Mouse (Mus musculus): Measurements from ENCODE around the gene Cdh23.
A peak's percentile ranks its signal among the peaks of the same experiment; 100 is the strongest.

The Cdh23 gene

GRCm38 (mm10) chr10:60474549-60474948 lies 221.7 kb downstream of the Cdh23 start:
- DNase-seq (ENCODE audit: low read depth, low spot score): no peak

GRCm38 (mm10) chr10:60473782-60474322 lies 222.4 kb downstream of the Cdh23 start:
- DNase-seq (ENCODE audit: low read depth, low spot score): no peak

- no peak for DNase-seq (ENCODE audit: low read depth, low spot score)
Measured at GRCm38 (mm10) chr10:60467752-60468151, 228.5 kb downstream of the Cdh23 start.

GRCm38 (mm10) chr10:60463953-60464647 lies 232.2 kb downstream of the Cdh23 start:
- DNase-seq (ENCODE audit: low read depth, low spot score): no peak

- DNase-seq (ENCODE audit: low read depth, low spot score): no peak
Measured at GRCm38 (mm10) chr10:60456662-60457397, 239.5 kb downstream of the Cdh23 start.

- DNase-seq (ENCODE audit: low read depth, low spot score): no peak
Measured at GRCm38 (mm10) chr10:60455193-60455592, 241.1 kb downstream of the Cdh23 start.

- no peak for DNase-seq (ENCODE audit: low read depth, low spot score)
Measured at GRCm38 (mm10) chr10:60447186-60447585, 249.1 kb downstream of the Cdh23 start.

DNA sequence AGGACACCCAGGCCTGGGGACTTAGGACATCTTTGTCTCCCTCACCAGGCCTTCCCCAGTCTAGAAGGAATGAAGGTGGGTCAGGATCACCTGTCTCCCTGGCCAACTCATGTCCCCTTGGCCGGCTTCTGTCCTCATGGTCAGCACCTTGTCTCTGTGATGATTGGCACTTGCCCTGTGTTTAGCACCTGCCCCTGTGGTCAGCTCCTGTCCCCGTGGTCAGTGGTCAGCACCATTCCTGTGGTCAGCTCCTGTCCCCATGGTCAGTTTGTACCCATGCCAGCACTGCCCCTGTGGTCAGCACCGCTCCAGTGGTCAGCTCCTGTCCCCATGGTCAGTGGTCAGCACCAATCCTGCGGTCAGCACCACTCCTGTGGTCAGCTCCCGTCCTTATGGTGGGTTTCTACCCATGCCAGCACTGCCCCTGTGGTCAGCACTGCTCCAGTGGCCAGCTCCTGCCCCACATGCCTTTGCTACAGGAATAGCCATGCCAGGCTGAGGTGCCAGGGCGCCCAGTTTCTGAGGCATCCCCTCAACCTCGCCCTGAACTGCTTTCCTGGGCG lies 251.2 kb downstream of the Cdh23 start:
- no peak for DNase-seq (ENCODE audit: low read depth, low spot score)

DNA sequence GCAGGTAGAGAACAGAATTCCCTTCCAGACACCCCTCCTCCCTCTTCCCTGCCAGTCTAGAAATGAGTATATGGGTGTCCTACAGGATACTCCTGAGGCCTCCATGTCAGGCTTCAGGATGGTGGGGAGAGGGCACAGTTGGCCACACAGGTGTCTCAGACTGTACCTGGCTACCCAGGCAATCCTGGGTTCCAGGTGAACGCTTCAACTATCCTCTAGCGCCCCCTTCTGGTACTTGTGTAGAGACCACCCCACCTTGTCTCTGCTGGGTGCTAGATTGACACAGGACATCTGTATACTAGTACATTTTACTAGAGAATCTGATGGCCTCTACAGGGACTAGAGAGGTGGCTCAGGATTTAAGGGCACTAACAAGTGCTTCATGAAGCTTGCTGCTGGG lies 253.2 kb downstream of the Cdh23 start:
- DNase-seq (ENCODE audit: low read depth, low spot score): no peak

- DNase-seq (ENCODE audit: low read depth, low spot score): no peak
Measured at GRCm38 (mm10) chr10:60442321-60442720, 254.0 kb downstream of the Cdh23 start.

- no peak for DNase-seq (ENCODE audit: low read depth, low spot score)
Measured at GRCm38 (mm10) chr10:60432679-60433078, 263.6 kb downstream of the Cdh23 start.

DNA sequence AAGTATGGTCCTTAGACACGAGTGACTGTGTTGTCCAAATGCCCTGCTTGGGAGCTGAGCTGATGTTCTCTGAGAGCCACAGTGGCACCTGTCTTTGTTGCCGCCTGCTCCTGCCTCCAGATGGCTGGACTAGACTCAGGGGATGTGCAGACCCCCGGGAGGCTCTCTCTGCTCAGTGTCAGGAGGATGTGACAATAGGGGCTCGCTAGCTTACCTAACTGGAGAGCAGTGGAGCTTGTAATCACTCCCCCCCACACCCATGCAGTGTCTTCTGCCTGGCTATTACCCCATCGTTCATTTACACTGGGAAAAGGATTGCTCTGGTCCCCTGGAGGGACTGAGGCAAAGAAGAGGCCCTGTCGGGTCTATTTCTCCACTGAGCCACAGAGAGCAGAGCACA lies 265.7 kb downstream of the Cdh23 start:
- DNase-seq (ENCODE audit: low read depth, low spot score): no peak

DNA sequence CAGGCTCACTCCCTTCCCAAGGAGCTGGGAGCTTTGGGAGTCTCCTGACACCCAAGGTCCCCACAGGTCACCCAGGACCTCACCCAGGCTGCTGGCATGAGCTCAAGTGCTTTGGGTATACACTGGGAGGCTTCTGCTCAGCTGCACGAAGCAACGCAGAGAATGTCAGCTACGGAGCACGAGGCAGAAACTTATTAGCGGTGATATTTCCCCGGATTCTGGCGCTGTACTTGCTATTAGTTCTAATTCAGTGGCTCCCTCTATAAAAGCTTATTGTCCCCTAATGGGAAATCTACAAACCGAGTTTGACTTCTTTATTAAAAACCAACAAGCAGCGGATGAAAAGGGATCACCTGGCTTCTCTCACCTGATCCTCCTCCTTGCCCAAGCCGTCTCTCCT lies 266.3 kb downstream of the Cdh23 start:
- no peak for DNase-seq (ENCODE audit: low read depth, low spot score)

- no peak for DNase-seq (ENCODE audit: low read depth, low spot score)
Measured at GRCm38 (mm10) chr10:60422756-60423155, 273.5 kb downstream of the Cdh23 start.

- no peak for DNase-seq (ENCODE audit: low read depth, low spot score)
Measured at GRCm38 (mm10) chr10:60419624-60420023, 276.7 kb downstream of the Cdh23 start.

GRCm38 (mm10) chr10:60418137-60418536 lies 278.2 kb downstream of the Cdh23 start:
- peak; percentile 34 for DNase-seq (ENCODE audit: low read depth, low spot score)

DNA sequence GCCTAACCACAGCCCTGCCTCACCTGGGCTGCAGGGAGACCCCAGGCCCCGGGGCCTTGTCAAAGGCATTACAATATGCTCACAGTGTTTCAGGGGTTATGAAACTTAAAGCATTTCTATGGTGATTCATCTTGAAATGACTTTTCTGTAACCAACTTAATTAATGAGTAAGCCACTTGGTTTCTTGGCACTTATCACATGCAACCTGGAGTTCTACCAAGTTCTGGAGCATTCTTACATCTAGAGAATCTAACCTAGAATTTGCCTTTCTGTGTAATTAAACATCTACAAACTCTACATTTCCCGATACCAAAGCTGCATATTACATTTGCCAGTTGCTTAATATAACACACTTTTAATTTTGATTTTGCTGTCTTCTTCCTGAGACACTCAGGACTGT lies 279.2 kb downstream of the Cdh23 start:
- DNase-seq (ENCODE audit: low read depth, low spot score): no peak

DNA sequence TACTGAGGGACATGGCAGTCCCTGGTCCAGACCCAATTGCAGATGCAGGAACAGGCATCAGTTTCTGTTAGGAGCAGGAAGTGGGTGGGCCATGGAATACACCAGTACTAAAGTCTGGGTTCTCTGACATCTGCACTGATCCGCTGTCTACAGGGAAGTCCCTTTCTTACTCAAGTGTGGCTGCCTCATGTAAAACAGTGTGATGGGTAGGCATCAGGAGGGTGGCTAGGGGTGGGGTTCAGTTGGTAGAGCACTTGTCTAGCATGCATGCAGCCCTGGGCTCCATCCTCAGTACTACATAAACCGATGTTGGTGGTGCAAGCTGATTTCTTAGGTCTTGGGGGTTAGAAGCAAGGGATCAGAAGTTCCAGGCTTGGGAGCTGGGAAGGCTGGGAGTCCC lies 282.5 kb downstream of the Cdh23 start:
- no peak for DNase-seq (ENCODE audit: low read depth, low spot score)

GRCm38 (mm10) chr10:60411794-60412193 lies 284.5 kb downstream of the Cdh23 start:
- DNase-seq (ENCODE audit: low read depth, low spot score): no peak

DNA sequence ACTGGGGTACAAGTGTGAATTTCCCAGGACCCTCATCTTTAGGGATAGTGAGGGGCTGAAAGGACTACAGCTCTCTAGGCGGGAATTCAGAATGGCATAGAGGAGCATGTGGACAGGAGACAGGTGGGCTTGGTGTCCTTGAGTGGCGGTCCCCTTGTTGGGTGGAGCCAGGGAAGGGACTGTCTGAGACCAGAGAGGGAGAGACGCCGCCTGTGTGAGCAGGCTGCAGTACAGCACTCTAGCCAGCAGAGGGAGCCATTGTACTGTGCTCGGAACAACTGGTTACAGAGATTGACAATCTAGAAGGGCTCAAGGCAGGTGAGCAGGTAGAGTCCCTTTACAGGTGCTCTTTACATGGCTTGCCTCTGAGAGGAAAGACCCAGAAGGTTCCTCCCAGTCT lies 288.5 kb downstream of the Cdh23 start:
- no peak for DNase-seq (ENCODE audit: low read depth, low spot score)

DNA sequence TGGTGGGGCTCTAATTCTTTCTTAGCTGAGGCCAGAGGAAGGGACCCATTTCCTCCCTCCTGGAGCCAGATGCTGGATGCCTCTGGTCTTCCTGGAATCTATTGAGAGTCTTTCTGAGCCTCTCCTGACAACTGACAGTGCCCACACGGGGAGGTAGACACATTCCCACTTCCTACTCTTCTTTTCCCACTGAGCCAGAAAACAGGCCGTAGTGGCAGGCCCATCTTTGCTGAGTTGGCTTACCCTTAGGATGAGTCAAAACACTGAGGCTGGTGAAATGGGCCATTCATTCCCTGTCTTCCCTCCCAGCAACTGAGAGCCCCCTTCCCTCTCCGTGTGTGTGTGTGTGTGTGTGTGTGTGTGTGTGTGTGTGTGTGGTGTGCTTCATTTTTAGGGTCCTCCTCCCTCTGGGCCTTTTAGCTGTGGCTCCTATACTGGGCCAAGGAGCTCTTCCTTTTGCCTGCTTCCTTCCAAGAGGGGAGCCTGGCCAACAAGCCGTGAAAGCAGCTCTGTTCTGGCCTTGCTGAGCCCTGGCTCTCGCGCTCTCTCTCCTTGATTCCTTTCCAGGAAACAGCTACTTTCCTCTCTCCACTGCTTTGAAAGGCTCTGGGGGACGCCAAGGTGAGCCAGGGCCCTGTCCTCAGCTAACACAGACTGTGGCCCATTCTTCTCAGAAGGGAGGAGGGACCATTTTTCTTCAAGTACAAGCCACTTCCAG lies 290.7 kb downstream of the Cdh23 start:
- DNase-seq (ENCODE audit: low read depth, low spot score): no peak
